Mouse (Mus musculus) CD4-positive helper T cell, adult 2 months (primary cell): ENCODE results near the gene Chst3.
A peak's percentile ranks its signal among the peaks of the same experiment; 100 is the strongest.
"Not testable (repeated sequence)": the region's sequence is repeated elsewhere in the genome, so short reads cannot be mapped to it uniquely, and the experiment has no call there.

Source experiments
- DNase-seq: peaks from one replicate; pipeline ENCODE4 v3.0.0-alpha.2; 2012; ENCODE audit warnings: low read depth, missing footprints, low spot score

Gene Chst3

GRCm38 (mm10) chr10:60199378-60199777 lies 19.7 kb downstream of the Chst3 start:
- DNase-seq: no peak

- DNase-seq: no peak
Observed at GRCm38 (mm10) chr10:60197406-60197821, 21.6 kb downstream of the Chst3 start.

- DNase-seq: no peak
Observed at GRCm38 (mm10) chr10:60196971-60197370, 22.1 kb downstream of the Chst3 start.

GRCm38 (mm10) chr10:60195087-60195486 lies 24.0 kb downstream of the Chst3 start:
- no peak for DNase-seq

GRCm38 (mm10) chr10:60193532-60194423 lies 25.3 kb downstream of the Chst3 start:
- no peak for DNase-seq

GRCm38 (mm10) chr10:60191796-60192195 lies 27.3 kb downstream of the Chst3 start:
- DNase-seq: peak; percentile 61

- DNase-seq: no peak
Observed at GRCm38 (mm10) chr10:60189534-60190186, 29.4 kb downstream of the Chst3 start.

- DNase-seq: no peak
Observed at GRCm38 (mm10) chr10:60186191-60186945, 32.7 kb downstream of the Chst3 start.

GRCm38 (mm10) chr10:60185023-60185709 lies 33.9 kb downstream of the Chst3 start:
- DNase-seq: no peak

- DNase-seq: not testable (repeated sequence)
Observed at GRCm38 (mm10) chr10:60175306-60175705, 43.8 kb downstream of the Chst3 start.

- no peak for DNase-seq
Observed at GRCm38 (mm10) chr10:60174506-60174905, 44.6 kb downstream of the Chst3 start.

GRCm38 (mm10) chr10:60173035-60173434 lies 46.0 kb downstream of the Chst3 start:
- DNase-seq: no peak

- DNase-seq: no peak
Observed at GRCm38 (mm10) chr10:60172306-60172705, 46.8 kb downstream of the Chst3 start.

- DNase-seq: no peak
Observed at GRCm38 (mm10) chr10:60171368-60171767, 47.7 kb downstream of the Chst3 start.

GRCm38 (mm10) chr10:60170326-60171089 lies 48.6 kb downstream of the Chst3 start:
- DNase-seq: no peak

GRCm38 (mm10) chr10:60168960-60169359 lies 50.1 kb downstream of the Chst3 start:
- no peak for DNase-seq

- no peak for DNase-seq
Observed at GRCm38 (mm10) chr10:60168306-60168705, 50.8 kb downstream of the Chst3 start.

- no peak for DNase-seq
Observed at GRCm38 (mm10) chr10:60166068-60166467, 53.0 kb downstream of the Chst3 start.

GRCm38 (mm10) chr10:60164869-60165268 lies 54.2 kb downstream of the Chst3 start:
- DNase-seq: no peak

- peak; percentile 32 for DNase-seq
Observed at GRCm38 (mm10) chr10:60162973-60163255, 56.1 kb downstream of the Chst3 start.
